Mouse (Mus musculus): ENCODE results near the gene Atp6v1g1.

DNA sequence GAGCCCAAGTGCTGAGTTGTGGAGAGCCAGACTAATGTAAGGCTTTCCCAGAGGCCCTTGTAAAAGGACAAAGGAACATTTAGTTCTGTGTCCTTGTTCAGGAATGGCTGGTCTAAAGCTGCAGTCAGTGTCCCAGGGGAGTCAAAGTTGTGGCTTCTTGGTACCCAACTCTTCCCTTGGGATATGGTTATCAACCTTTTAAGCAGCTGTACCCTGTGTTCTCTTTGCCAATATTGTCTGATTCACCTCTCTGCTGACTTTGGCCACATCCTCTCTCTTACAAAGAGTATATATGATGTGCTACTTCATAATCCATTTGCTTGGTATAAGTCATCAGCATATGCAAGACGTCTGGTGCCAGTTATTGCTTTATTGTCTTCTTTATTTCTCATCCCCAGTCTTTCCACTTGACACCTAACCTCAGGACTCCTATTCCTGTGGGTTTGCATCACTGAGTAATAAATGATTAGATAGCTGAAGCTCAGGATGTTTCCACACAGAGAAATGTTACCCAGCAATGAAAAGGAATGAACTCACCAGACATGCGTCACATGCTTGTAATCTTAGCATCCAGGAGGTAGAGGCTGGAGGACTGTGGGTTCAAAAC, 22.7 kb upstream of the Atp6v1g1 start:
- TF ChIP-seq POLR2A (IDR thresholded peaks at IDR 0.05; ENCODE audit: low read depth, low read length) (no peak), CTCF (conservative IDR thresholded peaks at IDR 0.05; ENCODE audit: insufficient read depth, insufficient read length, low read depth, low read length) (no peak)
